Mouse (Mus musculus): ENCODE data around the gene Tinf2. TPM values are rescaled to one million over a fixed set of nuclear protein-coding genes. Genes with fewer than 3 reads are reported as not detected.

The Tinf2 gene
- polyA plus RNA-seq, 1 experiment, result 50.9 TPM

- H3K4me3 ChIP-seq (ENCODE audit: low read depth, low read length), result no peak within 1 kb of the TSS
- H3K27me3 ChIP-seq (ENCODE audit: control insufficient read depth, insufficient read depth, low read length, poor library complexity, severe bottlenecking), result no peaks in the 10 kb centered on the region
- no peak for TF ChIP-seq POLR2A (IDR thresholded peaks at IDR 0.05; ENCODE audit: insufficient read depth, low read length)
- no peak for TF ChIP-seq CTCF (IDR thresholded peaks at IDR 0.05; ENCODE audit: low read depth, low read length)
- no peak for TF ChIP-seq EP300 (IDR thresholded peaks at IDR 0.05; ENCODE audit: insufficient read depth, low read depth, low read length)
- H3K27ac ChIP-seq (ENCODE audit: insufficient read depth, low read length), result no peak within 1 kb of the TSS
- no peaks in the 10 kb centered on the region for H3K9me3 ChIP-seq (replicated peaks; ENCODE audit: control insufficient read depth, insufficient read depth, low read length, poor library complexity, severe bottlenecking)
- no peaks in the 10 kb centered on the region for H3K4me1 ChIP-seq (ENCODE audit: control insufficient read depth, insufficient read depth, low read length)
- H3K36me3 ChIP-seq (ENCODE audit: control insufficient read depth, insufficient read depth, low read length, poor library complexity, severe bottlenecking), result no peaks in the 10 kb centered on the region
- H3K9ac ChIP-seq (ENCODE audit: low read depth, poor library complexity, severe bottlenecking), result no peak within 1 kb of the TSS
Measured at GRCm38 (mm10) chr14:55649884-55650283, 31.7 kb downstream of the Tinf2 start, which contains the start of gene Tssk4. Gene Tssk4, plus strand, starts transcription at chr14:55650184.

GRCm38 (mm10) chr14:55644261-55644888 lies 37.2 kb downstream of the Tinf2 start:
- Histone ChIP-seq H3K4me3 (ENCODE audit: low read depth, low read length) (peak overlapping the region; percentile 84), H3K27ac (ENCODE audit: insufficient read depth, low read length) (no peak overlapping the region), H3K9me3 (replicated peaks; ENCODE audit: control insufficient read depth, insufficient read depth, low read length, poor library complexity, severe bottlenecking) (no peaks in the 10 kb centered on the region), H3K9ac (ENCODE audit: low read depth, poor library complexity, severe bottlenecking) (peak overlapping the region; percentile 91), H3K36me3 (ENCODE audit: control insufficient read depth, insufficient read depth, low read length, poor library complexity, severe bottlenecking) (peaks cover 3% of the 10 kb centered on the region), H3K4me1 (ENCODE audit: control insufficient read depth, insufficient read depth, low read length) (peaks cover 2% of the 10 kb centered on the region), H3K27me3 (ENCODE audit: control insufficient read depth, insufficient read depth, low read length, poor library complexity, severe bottlenecking) (no peaks in the 10 kb centered on the region)
- no peak for TF ChIP-seq POLR2A (IDR thresholded peaks at IDR 0.05; ENCODE audit: insufficient read depth, low read length)
- no peak for TF ChIP-seq CTCF (IDR thresholded peaks at IDR 0.05; ENCODE audit: low read depth, low read length)
- no peak for TF ChIP-seq EP300 (IDR thresholded peaks at IDR 0.05; ENCODE audit: insufficient read depth, low read depth, low read length)

- Histone ChIP-seq H3K27ac (ENCODE audit: insufficient read depth, low read length) (no peak within 1 kb of the TSS), H3K36me3 (ENCODE audit: control insufficient read depth, insufficient read depth, low read length, poor library complexity, severe bottlenecking) (peaks cover 3% of the 10 kb centered on the region), H3K9ac (ENCODE audit: low read depth, poor library complexity, severe bottlenecking) (peak within 1 kb of the TSS; percentile 91), H3K4me1 (ENCODE audit: control insufficient read depth, insufficient read depth, low read length) (peaks cover 2% of the 10 kb centered on the region), H3K4me3 (ENCODE audit: low read depth, low read length) (peak within 1 kb of the TSS; percentile 84), H3K27me3 (ENCODE audit: control insufficient read depth, insufficient read depth, low read length, poor library complexity, severe bottlenecking) (no peaks in the 10 kb centered on the region), H3K9me3 (replicated peaks; ENCODE audit: control insufficient read depth, insufficient read depth, low read length, poor library complexity, severe bottlenecking) (no peaks in the 10 kb centered on the region)
- TF ChIP-seq CTCF (IDR thresholded peaks at IDR 0.05; ENCODE audit: low read depth, low read length), result no peak
- TF ChIP-seq POLR2A (IDR thresholded peaks at IDR 0.05; ENCODE audit: insufficient read depth, low read length), result peak; percentile 13
- TF ChIP-seq EP300 (IDR thresholded peaks at IDR 0.05; ENCODE audit: insufficient read depth, low read depth, low read length), result no peak
Measured at GRCm38 (mm10) chr14:55643060-55643907, 38.3 kb downstream of the Tinf2 start, which contains the start of gene Tm9sf1. Gene Tm9sf1, minus strand, starts transcription at chr14:55643806.

- H3K27me3 ChIP-seq (ENCODE audit: control insufficient read depth, insufficient read depth, low read length, poor library complexity, severe bottlenecking), result no peaks in the 10 kb centered on the region
- H3K9me3 ChIP-seq (replicated peaks; ENCODE audit: control insufficient read depth, insufficient read depth, low read length, poor library complexity, severe bottlenecking), result no peaks in the 10 kb centered on the region
- peak overlapping the region; percentile 91 for H3K9ac ChIP-seq (ENCODE audit: low read depth, poor library complexity, severe bottlenecking)
- TF ChIP-seq CTCF (IDR thresholded peaks at IDR 0.05; ENCODE audit: low read depth, low read length), result no peak
- no peak for TF ChIP-seq EP300 (IDR thresholded peaks at IDR 0.05; ENCODE audit: insufficient read depth, low read depth, low read length)
- no peak for TF ChIP-seq POLR2A (IDR thresholded peaks at IDR 0.05; ENCODE audit: insufficient read depth, low read length)
- H3K4me3 ChIP-seq (ENCODE audit: low read depth, low read length), result peak overlapping the region; percentile 84
- no peak overlapping the region for H3K27ac ChIP-seq (ENCODE audit: insufficient read depth, low read length)
- H3K36me3 ChIP-seq (ENCODE audit: control insufficient read depth, insufficient read depth, low read length, poor library complexity, severe bottlenecking), result peaks cover 3% of the 10 kb centered on the region
- H3K4me1 ChIP-seq (ENCODE audit: control insufficient read depth, insufficient read depth, low read length), result peaks cover 2% of the 10 kb centered on the region
Measured at GRCm38 (mm10) chr14:55642679-55643059, 39.0 kb downstream of the Tinf2 start.

- H3K9ac ChIP-seq (ENCODE audit: low read depth, poor library complexity, severe bottlenecking), result no peak overlapping the region
- TF ChIP-seq CTCF (IDR thresholded peaks at IDR 0.05; ENCODE audit: low read depth, low read length) (no peak), POLR2A (IDR thresholded peaks at IDR 0.05; ENCODE audit: insufficient read depth, low read length) (no peak), EP300 (IDR thresholded peaks at IDR 0.05; ENCODE audit: insufficient read depth, low read depth, low read length) (no peak)
- H3K27me3 ChIP-seq (ENCODE audit: control insufficient read depth, insufficient read depth, low read length, poor library complexity, severe bottlenecking), result no peaks in the 10 kb centered on the region
- no peak overlapping the region for H3K4me3 ChIP-seq (ENCODE audit: low read depth, low read length)
- no peaks in the 10 kb centered on the region for H3K9me3 ChIP-seq (replicated peaks; ENCODE audit: control insufficient read depth, insufficient read depth, low read length, poor library complexity, severe bottlenecking)
- peaks cover 3% of the 10 kb centered on the region for H3K36me3 ChIP-seq (ENCODE audit: control insufficient read depth, insufficient read depth, low read length, poor library complexity, severe bottlenecking)
- no peak overlapping the region for H3K27ac ChIP-seq (ENCODE audit: insufficient read depth, low read length)
- H3K4me1 ChIP-seq (ENCODE audit: control insufficient read depth, insufficient read depth, low read length), result peaks cover 2% of the 10 kb centered on the region
Measured at GRCm38 (mm10) chr14:55641291-55641690, 40.3 kb downstream of the Tinf2 start.

GRCm38 (mm10) chr14:55640816-55641215 lies 40.8 kb downstream of the Tinf2 start:
- H3K9me3 ChIP-seq (replicated peaks; ENCODE audit: control insufficient read depth, insufficient read depth, low read length, poor library complexity, severe bottlenecking), result no peaks in the 10 kb centered on the region
- H3K27me3 ChIP-seq (ENCODE audit: control insufficient read depth, insufficient read depth, low read length, poor library complexity, severe bottlenecking), result no peaks in the 10 kb centered on the region
- TF ChIP-seq POLR2A (IDR thresholded peaks at IDR 0.05; ENCODE audit: insufficient read depth, low read length) (no peak), EP300 (IDR thresholded peaks at IDR 0.05; ENCODE audit: insufficient read depth, low read depth, low read length) (no peak), CTCF (IDR thresholded peaks at IDR 0.05; ENCODE audit: low read depth, low read length) (no peak)
- H3K4me3 ChIP-seq (ENCODE audit: low read depth, low read length), result no peak overlapping the region
- H3K36me3 ChIP-seq (ENCODE audit: control insufficient read depth, insufficient read depth, low read length, poor library complexity, severe bottlenecking), result peaks cover 3% of the 10 kb centered on the region
- no peak overlapping the region for H3K9ac ChIP-seq (ENCODE audit: low read depth, poor library complexity, severe bottlenecking)
- H3K27ac ChIP-seq (ENCODE audit: insufficient read depth, low read length), result no peak overlapping the region
- H3K4me1 ChIP-seq (ENCODE audit: control insufficient read depth, insufficient read depth, low read length), result peaks cover 2% of the 10 kb centered on the region
